Mouse (Mus musculus) forebrain, embryonic 16.5 days (tissue): ENCODE results near the gene Zfp507. TPM values are rescaled to one million over a fixed set of nuclear protein-coding genes. Genes with fewer than 3 reads are reported as not detected.

Source experiments
- ATAC-seq: fragments of 200-750 bp; cut with Nextera tagmentation; 2 replicates; pipeline ENCODE4 v1.8.0; 2017; ENCODE audit warnings: mild to moderate bottlenecking, moderate library complexity
- H3K27ac ChIP-seq: fragments of 300-500 bp; sonication (generic); 2 replicates; pipeline ENCODE4 v1.5.1; 2014; ENCODE audit warnings: low read length, control low read depth
- H3K27me3 ChIP-seq: fragments of 300-500 bp; sonication (generic); replicated peaks from 2 replicates; pipeline ENCODE4 v1.6.1; 2014; ENCODE audit warnings: low read length; ENCODE audit not compliant: control insufficient read depth, insufficient read depth
- H3K36me3 ChIP-seq: fragments of 300-500 bp; sonication (generic); 2 replicates; pipeline ENCODE4 v1.6.1; 2014; ENCODE audit not compliant: control insufficient read depth, insufficient read depth
- H3K4me1 ChIP-seq: fragments of 300-500 bp; sonication (generic); replicated peaks from 2 replicates; pipeline ENCODE4 v1.6.1; 2014; ENCODE audit warnings: low read length; ENCODE audit not compliant: control insufficient read depth, insufficient read depth
- H3K4me2 ChIP-seq: fragments of 300-500 bp; sonication (generic); 2 replicates; pipeline ENCODE4 v1.6.1; 2014; ENCODE audit warnings: mild to moderate bottlenecking, low read length, control low read depth
- H3K4me3 ChIP-seq: fragments of 300-500 bp; sonication (generic); replicated peaks from 2 replicates; pipeline ENCODE4 v1.5.1; 2014; ENCODE audit warnings: mild to moderate bottlenecking, low read length, control low read depth
- H3K9ac ChIP-seq: fragments of 300-500 bp; sonication (generic); replicated peaks from 2 replicates; pipeline ENCODE4 v1.6.1; 2014; ENCODE audit warnings: low read depth, low read length, control low read depth
- H3K9me3 ChIP-seq: fragments of 300-500 bp; sonication (generic); 2 replicates; pipeline ENCODE4 v1.6.1; 2016; ENCODE audit warnings: low read length; ENCODE audit not compliant: control insufficient read depth
- WGBS: fragments of 180-500 bp; shearing (Covaris S2); extraction: QIAGEN DNeasy Blood & Tissue Kit; methylation state at CpG from one replicate; pipeline ENCODE4 v1.1.7; 2014; 5-methylcytosine and 5-hydroxymethylcytosine counted together
- polyA plus RNA-seq: library from polyadenylated mRNA; unstranded; fragments of >200 nt; fragmentation: Nextera tagmentation; extraction: Ambion mirVana; gene quantifications from 2 replicates; pipeline ENCODE4 v1.2.1, GENCODE M21; 2015

Gene Zfp507
- polyA plus RNA-seq, 1 experiment from 2014 or later: 18.5 TPM

- Histone ChIP-seq H3K36me3 (peaks cover 9% of the 10 kb centered on the region), H3K4me2 (no peak overlapping the region), H3K27ac (no peak overlapping the region), H3K4me1 (peaks cover 22% of the 10 kb centered on the region), H3K4me3 (no peak overlapping the region), H3K27me3 (no peaks in the 10 kb centered on the region), H3K9ac (no peak overlapping the region), H3K9me3 (peaks cover 3% of the 10 kb centered on the region; the same call in 1 of the 2 replicates)
- 80% methylated on average over 9 of the region's 9 CpGs for WGBS
- ATAC-seq: no peak
Observed at GRCm38 (mm10) chr7:35729621-35730031, 73.2 kb downstream of the Zfp507 start.

- H3K4me1 ChIP-seq: peaks cover 15% of the 10 kb centered on the region
- H3K27ac ChIP-seq: no peak overlapping the region
- peaks cover 3% of the 10 kb centered on the region; the same call in 1 of the 2 replicates for H3K9me3 ChIP-seq
- 96% methylated on average over 12 of the region's 12 CpGs for WGBS
- H3K9ac ChIP-seq: no peak overlapping the region
- no peak overlapping the region for H3K4me2 ChIP-seq
- no peak for ATAC-seq
- H3K27me3 ChIP-seq: no peaks in the 10 kb centered on the region
- H3K4me3 ChIP-seq: no peak overlapping the region
- peaks cover 9% of the 10 kb centered on the region for H3K36me3 ChIP-seq
Observed at GRCm38 (mm10) chr7:35728376-35728775, 74.4 kb downstream of the Zfp507 start.

GRCm38 (mm10) chr7:35723035-35723434 is 79.8 kb downstream of the Zfp507 start:
- no peaks in the 10 kb centered on the region; the same call in 1 of the 2 replicates for H3K9me3 ChIP-seq
- H3K4me1 ChIP-seq: no peaks in the 10 kb centered on the region
- no peaks in the 10 kb centered on the region for H3K27me3 ChIP-seq
- H3K4me3 ChIP-seq: no peak overlapping the region
- ATAC-seq: no peak
- no peak overlapping the region for H3K27ac ChIP-seq
- WGBS: 94% methylated on average over 2 of the region's 2 CpGs
- H3K9ac ChIP-seq: no peak overlapping the region
- peaks cover 18% of the 10 kb centered on the region for H3K36me3 ChIP-seq
- H3K4me2 ChIP-seq: no peak overlapping the region

Other genes with a start within 250 kb of the Zfp507 start
- 111 and 123 TPM in 2 replicates for gene Nudt19, start 246.7 kb downstream of the Zfp507 start, polyA plus RNA-seq
- 0.11 and 0.22 TPM in 2 replicates for gene Rgs9bp, start 217.4 kb downstream of the Zfp507 start, polyA plus RNA-seq
- 35.7 and 38.9 TPM in 2 replicates for gene Ankrd27, start 216.8 kb downstream of the Zfp507 start, polyA plus RNA-seq
- 200 and 235 TPM in 2 replicates for gene Pdcd5, start 155.5 kb downstream of the Zfp507 start, polyA plus RNA-seq
- gene Dpy19l3, start 48.5 kb downstream of the Zfp507 start, polyA plus RNA-seq: 45.0 and 56.0 TPM in 2 replicates